Mouse (Mus musculus) limb, embryonic 11.5 days (tissue): Measurements from ENCODE around the gene Art2b. TPM values are rescaled to one million over a fixed set of nuclear protein-coding genes. Genes with fewer than 3 reads are reported as not detected.
"Not testable (repeated sequence)": the region's sequence is repeated elsewhere in the genome, so short reads cannot be mapped to it uniquely, and the experiment has no call there.

Source experiments
- ATAC-seq: fragments of 200-750 bp; cut with Nextera tagmentation; 2 replicates; pipeline ENCODE4 v1.8.0; 2017; ENCODE audit warnings: low read depth; ENCODE audit not compliant: insufficient number of reproducible peaks, low FRiP score, low TSS enrichment
- DNase-seq: peaks from one replicate; pipeline ENCODE4 v3.0.0-alpha.2; 2015; ENCODE audit warnings: low spot score
- H3K27ac ChIP-seq: fragments of 300-500 bp; sonication (generic); replicated peaks from 2 replicates; pipeline ENCODE4 v1.5.1; 2014; ENCODE audit warnings: low read depth, mild to moderate bottlenecking, low read length
- H3K27me3 ChIP-seq: fragments of 300-500 bp; sonication (generic); 2 replicates; pipeline ENCODE4 v1.6.1; 2014; ENCODE audit warnings: mild to moderate bottlenecking, low read length, mixed read lengths; ENCODE audit not compliant: control insufficient read depth, insufficient read depth
- H3K36me3 ChIP-seq: fragments of 300-500 bp; sonication (generic); 2 replicates; pipeline ENCODE4 v1.6.1; 2014; ENCODE audit warnings: mild to moderate bottlenecking, low read length, moderate library complexity, mixed read lengths; ENCODE audit not compliant: control insufficient read depth, insufficient read depth
- H3K4me1 ChIP-seq: fragments of 300-500 bp; sonication (generic); 2 replicates; pipeline ENCODE4 v1.6.1; 2014; ENCODE audit warnings: low read length, mixed read lengths; ENCODE audit not compliant: control insufficient read depth, insufficient read depth
- H3K4me2 ChIP-seq: fragments of 300-500 bp; sonication (generic); 2 replicates; pipeline ENCODE4 v1.6.1; 2014; ENCODE audit warnings: low read depth, mild to moderate bottlenecking, moderate library complexity; ENCODE audit not compliant: severe bottlenecking
- H3K4me3 ChIP-seq: fragments of 300-500 bp; sonication (generic); 2 replicates; pipeline ENCODE4 v1.5.1; 2014; ENCODE audit warnings: low read depth, low read length
- H3K9ac ChIP-seq: fragments of 300-500 bp; sonication (generic); 2 replicates; pipeline ENCODE4 v1.6.1; 2014; ENCODE audit warnings: mild to moderate bottlenecking, low read length
- H3K9me3 ChIP-seq: fragments of 300-500 bp; sonication (generic); 2 replicates; pipeline ENCODE4 v1.6.1; 2016; ENCODE audit warnings: low read length; ENCODE audit not compliant: control insufficient read depth
- WGBS: fragments of 180-500 bp; shearing (Covaris S2); extraction: QIAGEN DNeasy Blood & Tissue Kit; methylation state at CpG from one replicate; pipeline ENCODE4 v1.1.7; 2014; 5-methylcytosine and 5-hydroxymethylcytosine counted together
- polyA plus RNA-seq: library from polyadenylated mRNA; unstranded; fragments of >200 nt; fragmentation: Nextera tagmentation; extraction: Ambion mirVana; gene quantifications from 2 replicates; pipeline ENCODE4 v1.2.1, GENCODE M21; 2014

Art2b gene
- polyA plus RNA-seq, 1 experiment from 2014 or later = not detected

DNA sequence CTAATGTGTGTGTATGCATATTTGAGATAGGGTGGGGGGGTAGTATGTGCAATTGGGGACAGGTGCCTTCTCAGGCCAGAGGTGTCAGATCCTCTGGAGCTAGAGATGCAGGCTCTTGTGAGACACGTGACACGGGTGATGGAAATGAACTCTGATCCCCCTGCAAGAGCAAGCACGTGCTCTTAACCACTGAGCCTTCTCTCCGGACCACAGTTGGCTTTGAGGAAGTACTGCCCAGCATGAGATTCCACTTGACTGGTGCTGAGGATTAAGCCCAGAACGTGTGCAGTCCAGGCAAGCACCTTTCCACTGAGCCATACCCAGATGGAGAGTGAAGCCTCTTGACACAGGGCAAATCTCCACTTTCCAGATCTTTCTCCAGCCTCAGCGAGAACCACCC is 1.1 kb downstream of the Art2b start:
- H3K4me2 ChIP-seq, H3K4me3 ChIP-seq, H3K9ac ChIP-seq, H3K27me3 ChIP-seq, H3K4me1 ChIP-seq, H3K36me3 ChIP-seq, DNase-seq, ATAC-seq, H3K27ac ChIP-seq, H3K9me3 ChIP-seq: not testable (repeated sequence)
- 68% methylated on average over 6 of the region's 6 CpGs for WGBS

DNA sequence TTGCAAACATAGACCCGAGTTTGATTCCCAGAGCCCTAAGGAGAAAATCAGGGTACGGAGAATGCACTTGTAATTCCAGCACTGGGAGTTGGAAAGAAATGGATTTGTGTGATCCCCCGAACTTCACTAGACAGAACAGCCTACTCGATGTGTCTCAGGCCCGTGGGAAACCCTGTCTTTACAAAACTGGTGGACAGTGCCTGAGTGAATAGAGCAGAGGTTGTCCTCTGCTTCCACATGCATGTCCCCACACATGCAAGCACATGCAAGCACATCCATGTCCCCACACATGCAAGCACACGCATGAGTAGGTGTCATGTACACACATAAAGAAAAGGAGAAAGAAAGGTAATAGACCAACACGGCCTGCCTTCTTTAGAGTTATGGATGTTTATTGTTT is 3.4 kb downstream of the Art2b start:
- H3K36me3 ChIP-seq = no peaks in the 10 kb centered on the region
- H3K9ac ChIP-seq = no peak overlapping the region
- WGBS = 85% methylated on average over 7 of the region's 7 CpGs
- DNase-seq (no peak), ATAC-seq (no peak)
- H3K4me1 ChIP-seq = no peaks in the 10 kb centered on the region
- H3K4me2 ChIP-seq = no peak overlapping the region
- no peak overlapping the region for H3K27ac ChIP-seq
- H3K9me3 ChIP-seq = no peaks in the 10 kb centered on the region
- H3K27me3 ChIP-seq = no peaks in the 10 kb centered on the region
- H3K4me3 ChIP-seq = no peak overlapping the region

DNA sequence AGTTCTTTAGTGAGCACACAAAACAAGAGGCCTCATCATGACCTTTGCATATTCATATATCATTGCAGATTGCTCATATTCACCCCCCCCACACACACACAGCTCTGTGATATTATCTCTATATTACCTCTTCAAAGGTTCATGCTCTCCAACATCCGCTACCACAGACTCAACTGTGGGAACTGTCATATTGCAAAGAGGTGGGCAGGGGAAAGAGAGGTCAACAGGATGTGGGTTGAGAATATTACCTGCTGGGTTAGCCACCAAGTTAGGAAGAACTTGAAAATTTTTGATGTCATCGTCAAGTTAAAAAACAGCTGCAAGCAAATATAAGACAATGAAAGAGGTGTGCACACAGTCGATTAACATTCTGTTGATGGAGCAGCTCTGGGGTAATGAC is 4.5 kb downstream of the Art2b start:
- not testable (repeated sequence) for H3K36me3 ChIP-seq, H3K4me2 ChIP-seq, H3K27me3 ChIP-seq, H3K4me1 ChIP-seq, ATAC-seq, H3K27ac ChIP-seq, H3K9ac ChIP-seq, DNase-seq, H3K9me3 ChIP-seq, H3K4me3 ChIP-seq
- 86% methylated on average over 3 of the region's 3 CpGs for WGBS

DNA sequence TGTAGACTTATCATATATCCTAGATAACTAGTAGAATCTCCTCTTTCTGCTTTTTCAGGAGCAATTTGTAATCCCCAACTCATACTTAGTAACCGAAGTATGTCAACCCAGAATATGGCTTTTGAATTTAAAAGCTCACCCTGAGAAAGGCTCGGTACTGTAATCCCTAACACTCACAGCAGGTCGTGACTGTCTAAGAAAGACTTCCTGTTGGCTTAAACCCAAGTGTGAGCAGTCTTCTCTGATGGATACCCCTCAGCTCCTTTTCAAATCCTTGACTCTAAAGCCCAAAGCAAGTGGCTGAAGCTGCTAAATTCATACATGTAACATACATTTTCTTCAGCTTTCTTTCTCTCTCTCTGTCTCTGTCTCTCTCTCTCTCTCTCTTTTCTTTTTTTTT is 11.0 kb downstream of the Art2b start:
- 60% methylated on average over 3 of the region's 3 CpGs for WGBS

DNA sequence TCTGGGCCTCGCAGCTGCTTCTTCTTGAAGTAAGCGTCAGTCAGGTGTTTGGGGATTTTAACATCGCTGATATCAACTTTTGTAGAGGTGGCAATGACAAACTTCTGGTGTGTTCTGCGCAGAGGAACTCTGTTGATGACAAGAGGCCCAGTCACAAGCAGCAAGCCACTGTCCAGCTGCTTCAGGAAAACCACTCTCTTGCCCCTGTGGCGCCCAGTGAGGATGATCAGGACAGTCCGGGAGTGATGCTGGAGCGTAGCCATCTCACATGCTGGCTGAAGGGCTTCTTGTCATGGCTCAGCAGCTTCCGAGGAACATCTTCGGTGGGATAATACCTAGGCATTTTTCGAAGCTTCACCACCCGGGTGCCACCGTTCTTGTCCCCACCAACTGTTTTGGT is 11.8 kb downstream of the Art2b start:
- not testable (repeated sequence) for H3K9ac ChIP-seq, H3K27me3 ChIP-seq, H3K4me1 ChIP-seq, H3K4me3 ChIP-seq, H3K27ac ChIP-seq, H3K4me2 ChIP-seq, DNase-seq, ATAC-seq, H3K9me3 ChIP-seq, H3K36me3 ChIP-seq
- WGBS = 89% methylated on average over 11 of the region's 12 CpGs

More for the DNA sequence above, 11.0 kb downstream of the Art2b start:
- Histone ChIP-seq H3K4me2 (no peak overlapping the region), H3K27me3 (no peaks in the 10 kb centered on the region), H3K36me3 (no peaks in the 10 kb centered on the region), H3K27ac (no peak overlapping the region), H3K9ac (no peak overlapping the region), H3K4me1 (no peaks in the 10 kb centered on the region), H3K9me3 (no peaks in the 10 kb centered on the region), H3K4me3 (no peak overlapping the region)
- DNase-seq (no peak), ATAC-seq (no peak)

DNA sequence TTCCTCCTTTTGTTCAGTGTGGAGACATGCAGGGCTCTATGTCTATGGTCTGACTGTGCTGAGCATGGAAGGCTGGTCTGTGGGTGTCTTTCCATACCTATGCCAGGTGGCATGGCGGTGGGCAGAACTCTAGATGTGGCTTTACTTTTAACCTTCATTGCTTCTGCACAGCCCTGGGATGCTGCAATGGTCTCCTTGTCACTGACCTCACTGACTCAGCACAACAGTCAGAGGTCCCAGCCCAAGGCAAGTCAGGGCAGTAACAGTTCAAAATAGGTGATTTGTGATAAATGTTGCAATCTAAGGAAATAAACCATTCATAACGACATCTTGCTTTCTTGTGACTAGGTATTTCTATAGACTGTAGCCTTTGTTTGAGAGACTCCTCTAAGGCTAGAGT is 21.3 kb downstream of the Art2b start:
- no peak for DNase-seq
- H3K27ac ChIP-seq = no peak overlapping the region
- WGBS = 87% methylated on average over 2 of the region's 2 CpGs
- no peak overlapping the region for H3K4me3 ChIP-seq
- no peaks in the 10 kb centered on the region for H3K36me3 ChIP-seq
- no peaks in the 10 kb centered on the region for H3K4me1 ChIP-seq
- H3K9ac ChIP-seq = no peak overlapping the region
- ATAC-seq = no peak
- H3K27me3 ChIP-seq = no peaks in the 10 kb centered on the region
- no peak overlapping the region for H3K4me2 ChIP-seq
- no peaks in the 10 kb centered on the region for H3K9me3 ChIP-seq

DNA sequence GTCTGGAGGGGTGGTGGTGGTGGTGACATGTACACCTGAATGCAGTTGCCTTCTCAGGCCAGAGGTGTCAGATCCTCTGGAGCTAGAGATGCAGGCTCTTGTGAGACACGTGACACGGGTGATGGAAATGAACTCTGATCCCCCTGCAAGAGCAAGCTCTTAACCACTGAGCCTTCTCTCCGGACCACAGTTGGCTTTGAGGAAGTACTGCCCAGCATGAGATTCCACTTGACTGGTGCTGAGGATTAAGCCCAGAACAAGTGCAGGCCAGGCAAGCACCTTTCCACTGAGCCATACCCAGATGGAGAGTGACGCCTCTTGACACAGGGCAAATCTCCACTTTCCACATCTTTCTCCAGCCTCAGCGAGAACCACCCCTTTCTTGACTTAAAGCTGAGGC is 26.0 kb downstream of the Art2b start:
- not testable (repeated sequence) for H3K27ac ChIP-seq, H3K4me1 ChIP-seq, DNase-seq, H3K9me3 ChIP-seq, H3K9ac ChIP-seq, H3K27me3 ChIP-seq, ATAC-seq, H3K36me3 ChIP-seq, H3K4me2 ChIP-seq, H3K4me3 ChIP-seq
- 68% methylated on average over 5 of the region's 5 CpGs for WGBS

DNA sequence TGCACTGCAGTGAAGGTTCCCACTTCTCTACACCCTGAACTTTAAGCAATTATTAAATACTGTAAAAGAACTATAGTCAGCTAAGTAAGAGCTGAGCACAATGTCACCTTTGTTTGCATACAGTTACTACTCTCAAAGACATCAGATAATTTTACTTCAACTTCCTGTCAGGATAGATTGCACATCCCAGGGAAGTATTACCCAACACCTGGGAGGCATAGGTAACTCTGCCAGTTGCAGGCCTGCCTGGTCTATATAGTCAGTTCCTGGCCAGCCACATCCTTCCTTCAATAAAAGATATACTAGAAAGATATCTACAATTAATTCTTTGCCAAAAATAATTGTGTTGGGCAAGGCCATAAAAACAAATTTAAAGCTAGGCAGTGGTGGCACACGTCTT is 28.0 kb downstream of the Art2b start:
- H3K9ac ChIP-seq = no peak overlapping the region
- no peak overlapping the region for H3K4me2 ChIP-seq
- H3K36me3 ChIP-seq = no peaks in the 10 kb centered on the region
- H3K9me3 ChIP-seq = no peaks in the 10 kb centered on the region
- DNase-seq (no peak), ATAC-seq (no peak)
- H3K4me3 ChIP-seq = no peak overlapping the region
- H3K4me1 ChIP-seq = no peaks in the 10 kb centered on the region
- H3K27ac ChIP-seq = no peak overlapping the region
- WGBS = 61% methylated on average over 1 of the region's 1 CpGs
- no peaks in the 10 kb centered on the region for H3K27me3 ChIP-seq

DNA sequence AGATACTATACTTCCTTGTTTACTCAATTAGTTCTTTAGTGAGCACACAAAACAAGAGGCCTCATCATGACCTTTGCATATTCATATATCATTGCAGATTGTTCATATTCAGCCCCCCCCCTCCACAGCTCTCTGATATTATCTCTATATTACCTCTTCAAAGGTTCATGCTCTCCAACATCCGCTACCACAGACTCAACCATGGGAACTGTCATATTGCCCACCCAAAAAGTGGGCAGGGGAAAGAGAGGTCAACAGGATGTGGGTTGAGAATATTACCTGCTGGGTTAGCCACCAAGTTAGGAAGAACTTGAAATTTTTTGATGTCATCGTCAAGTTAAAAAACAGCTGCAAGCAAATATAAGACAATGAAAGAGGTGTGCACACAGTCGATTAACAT is 29.9 kb downstream of the Art2b start:
- not testable (repeated sequence) for H3K9me3 ChIP-seq, ATAC-seq, H3K36me3 ChIP-seq, H3K4me2 ChIP-seq, H3K4me1 ChIP-seq, H3K27me3 ChIP-seq, H3K4me3 ChIP-seq, H3K27ac ChIP-seq, H3K9ac ChIP-seq, DNase-seq
- WGBS = 86% methylated on average over 3 of the region's 3 CpGs
